Mouse (Mus musculus) small intestine, adult 2 months (tissue): ENCODE measurements around the gene Gm20422.

ENCODE experiments used
- CTCF ChIP-seq: fragments of 200-500 bp; IDR thresholded peaks from 2 replicates; pipeline ENCODE4 v1.5.1; 2012; ENCODE audit warnings: low read depth, mild to moderate bottlenecking, control low read depth, inconsistent platforms, low read length, moderate library complexity, mixed read lengths; ENCODE audit not compliant: insufficient replicate concordance, insufficient read length; ENCODE audit errors: extremely low read depth
- POLR2A ChIP-seq: fragments of 200-500 bp; IDR thresholded peaks from 2 replicates; pipeline ENCODE4 v1.6.1; 2012; ENCODE audit warnings: low read depth, mild to moderate bottlenecking, control low read depth, inconsistent platforms, low read length, moderate library complexity

GRCm38 (mm10) chr8:69796721-69797345 lies 22.1 kb upstream of the Gm20422 start:
- TF ChIP-seq CTCF (no peak), POLR2A (no peak)
